Mouse (Mus musculus) gastrocnemius, postnatal 36 days (tissue): ENCODE data around the gene Gstt4. TPM values are rescaled to one million over a fixed set of nuclear protein-coding genes. Genes with fewer than 3 reads are reported as not detected.

ENCODE experiments used
- total RNA-seq, 2 experiments: library from RNA; stranded (reverse); gene quantifications; 2 replicates each; pipeline ENCODE4 v1.2.3; 2021

Gstt4 gene
- total RNA-seq, 2 experiments from 2014 or later, result not detected

Other genes with a start within 250 kb of the Gstt4 start
- gene Ggt5, start 233.2 kb downstream of the Gstt4 start, total RNA-seq, result 1 to 10 TPM; 3.0 to 5.2 TPM
- 1 to 10 TPM in 1 of 2 experiments, under 1 TPM in 1; 0.99 to 1.4 TPM for gene Susd2, start 178.5 kb downstream of the Gstt4 start, total RNA-seq
- gene Cabin1, start 58.2 kb downstream of the Gstt4 start, total RNA-seq, result 1 to 10 TPM; 7.3 to 8.7 TPM
- gene Ddt, start 49.1 kb downstream of the Gstt4 start, total RNA-seq, result 10 to 100 TPM; 28.5 to 41.7 TPM
- gene Gm20441, start 41.6 kb downstream of the Gstt4 start, total RNA-seq, result not detected
- gene Gstt3, start 41.1 kb downstream of the Gstt4 start, total RNA-seq, result 1 to 10 TPM; 3.3 to 3.5 TPM
- gene Gstt1, start 24.0 kb downstream of the Gstt4 start, total RNA-seq, result 1 to 10 TPM; 4.4 to 5.6 TPM
- 1 to 10 TPM; 3.6 to 4.7 TPM for gene Gstt2, start 14.9 kb upstream of the Gstt4 start, total RNA-seq
- 100 to 1,000 TPM; 135 to 144 TPM for gene Mif, start 37.7 kb upstream of the Gstt4 start, total RNA-seq
- not detected for gene Derl3, start 70.9 kb upstream of the Gstt4 start, total RNA-seq
- gene Smarcb1, start 99.1 kb upstream of the Gstt4 start, total RNA-seq, result 10 to 100 TPM; 10.8 to 12.2 TPM
- gene Chchd10, start 110.6 kb upstream of the Gstt4 start, total RNA-seq, result 1,000 to 10,000 TPM; 1,320 to 1,585 TPM
- gene Mmp11, start 114.0 kb upstream of the Gstt4 start, total RNA-seq, result 1 to 10 TPM; 2.1 to 2.3 TPM
- gene Gm867, start 118.1 kb upstream of the Gstt4 start, total RNA-seq, result not detected
- gene Vpreb3, start 120.5 kb upstream of the Gstt4 start, total RNA-seq, result not detected
- gene Gm5134, start 132.0 kb upstream of the Gstt4 start, total RNA-seq, result not detected
- 1 to 10 TPM; 6.5 to 7.4 TPM for gene Zfp280b, start 210.1 kb upstream of the Gstt4 start, total RNA-seq